Mouse (Mus musculus) intestine, embryonic 15.5 days (tissue): ENCODE measurements around the gene Atp2a3. TPM values are rescaled to one million over a fixed set of nuclear protein-coding genes. Genes with fewer than 3 reads are reported as not detected.
A peak's percentile ranks its signal among the peaks of the same experiment; 100 is the strongest.

Experiments
- ATAC-seq: fragments of 200-750 bp; cut with Nextera tagmentation; 2 replicates; pipeline ENCODE4 v1.8.0; 2017; ENCODE audit warnings: moderate TSS enrichment, moderate library complexity
- H3K27ac ChIP-seq: fragments of 300-500 bp; sonication (generic); 2 replicates; pipeline ENCODE4 v1.5.1; 2015; ENCODE audit warnings: mild to moderate bottlenecking, inconsistent platforms
- H3K27me3 ChIP-seq: fragments of 300-500 bp; sonication (generic); replicated peaks from 2 replicates; pipeline ENCODE4 v1.6.1; 2015; ENCODE audit warnings: inconsistent platforms
- H3K36me3 ChIP-seq: fragments of 300-500 bp; sonication (generic); 2 replicates; pipeline ENCODE4 v1.6.1; 2015; ENCODE audit warnings: inconsistent platforms
- H3K4me1 ChIP-seq: fragments of 300-500 bp; sonication (generic); replicated peaks from 2 replicates; pipeline ENCODE4 v1.6.1; 2015; ENCODE audit warnings: inconsistent platforms
- H3K4me2 ChIP-seq: fragments of 300-500 bp; sonication (generic); replicated peaks from 2 replicates; pipeline ENCODE4 v1.6.1; 2015; ENCODE audit warnings: mild to moderate bottlenecking, inconsistent platforms
- H3K4me3 ChIP-seq: fragments of 300-500 bp; sonication (generic); replicated peaks from 2 replicates; pipeline ENCODE4 v1.5.1; 2015; ENCODE audit warnings: inconsistent platforms
- H3K9ac ChIP-seq: fragments of 300-500 bp; sonication (generic); 2 replicates; pipeline ENCODE4 v1.6.1; 2015; ENCODE audit warnings: inconsistent platforms
- H3K9me3 ChIP-seq: fragments of 300-500 bp; sonication (generic); 2 replicates; pipeline ENCODE4 v1.6.1; 2016; ENCODE audit warnings: inconsistent platforms
- WGBS: fragments of 180-500 bp; shearing (Covaris S2); methylation state at CpG from one replicate; pipeline ENCODE4 v1.1.7; 2015; 5-methylcytosine and 5-hydroxymethylcytosine counted together
- polyA plus RNA-seq: library from polyadenylated mRNA; unstranded; fragments of >200 nt; fragmentation: Nextera tagmentation; extraction: Ambion mirVana; gene quantifications from 2 replicates; pipeline ENCODE4 v1.2.1, GENCODE M21; 2015

Gene Atp2a3
- polyA plus RNA-seq, 1 experiment from 2014 or later = 23.5 TPM

- Histone ChIP-seq H3K4me2 (peak overlapping the region; percentile 21; the same call in 1 of the 2 replicates), H3K9me3 (no peaks in the 10 kb centered on the region), H3K27me3 (no peaks in the 10 kb centered on the region), H3K27ac (peak overlapping the region; percentile 45), H3K9ac (no peak overlapping the region), H3K36me3 (no peaks in the 10 kb centered on the region), H3K4me1 (peaks cover 39% of the 10 kb centered on the region), H3K4me3 (no peak overlapping the region)
- 33% methylated on average over 6 of the region's 6 CpGs for WGBS
- 0 out of 2 replicates have a peak, but pooled peaks have one; percentile 5 for ATAC-seq
Measured at GRCm38 (mm10) chr11:72946560-72947119, 14.3 kb upstream of the Atp2a3 start.

GRCm38 (mm10) chr11:72947840-72948239 lies 13.1 kb upstream of the Atp2a3 start:
- no peak for ATAC-seq
- Histone ChIP-seq H3K27ac (no peak overlapping the region), H3K9ac (no peak overlapping the region), H3K9me3 (no peaks in the 10 kb centered on the region), H3K36me3 (no peaks in the 10 kb centered on the region), H3K4me3 (no peak overlapping the region), H3K4me2 (no peak overlapping the region), H3K27me3 (no peaks in the 10 kb centered on the region), H3K4me1 (peaks cover 51% of the 10 kb centered on the region)
- WGBS = 69% methylated on average over 11 of the region's 11 CpGs

- 68% methylated on average over 7 of the region's 7 CpGs for WGBS
- no peaks in the 10 kb centered on the region for H3K27me3 ChIP-seq
Measured at GRCm38 (mm10) chr11:72948254-72948653, 12.7 kb upstream of the Atp2a3 start.

GRCm38 (mm10) chr11:72951137-72952000 lies 9.6 kb upstream of the Atp2a3 start:
- Histone ChIP-seq H3K9ac (no peak overlapping the region), H3K4me2 (no peak overlapping the region), H3K4me3 (no peak overlapping the region), H3K27me3 (no peaks in the 10 kb centered on the region), H3K36me3 (no peaks in the 10 kb centered on the region), H3K27ac (peak overlapping the region; percentile 38; the same call in 1 of the 2 replicates), H3K9me3 (no peaks in the 10 kb centered on the region), H3K4me1 (peaks cover 42% of the 10 kb centered on the region)
- peak; percentile 50; the same call in 1 of the 2 replicates for ATAC-seq
- WGBS = 39% methylated on average over 22 of the region's 22 CpGs

More at GRCm38 (mm10) chr11:72948254-72948653, 12.7 kb upstream of the Atp2a3 start:
- Histone ChIP-seq H3K4me2 (no peak overlapping the region), H3K36me3 (no peaks in the 10 kb centered on the region), H3K9me3 (no peaks in the 10 kb centered on the region), H3K9ac (no peak overlapping the region), H3K27ac (no peak overlapping the region), H3K4me3 (no peak overlapping the region), H3K4me1 (peaks cover 55% of the 10 kb centered on the region)
- no peak for ATAC-seq

- Histone ChIP-seq H3K36me3 (no peaks in the 10 kb centered on the region), H3K4me1 (peaks cover 37% of the 10 kb centered on the region), H3K27me3 (no peaks in the 10 kb centered on the region), H3K9ac (no peak overlapping the region), H3K9me3 (no peaks in the 10 kb centered on the region), H3K4me2 (no peak overlapping the region), H3K27ac (peak overlapping the region; percentile 15; the same call in 1 of the 2 replicates), H3K4me3 (no peak overlapping the region)
- WGBS = 49% methylated on average over 3 of the region's 3 CpGs
- ATAC-seq = peak; percentile 18
Measured at GRCm38 (mm10) chr11:72952226-72952625, 8.7 kb upstream of the Atp2a3 start.

- ATAC-seq = peak; percentile 62
- H3K9ac ChIP-seq = no peak overlapping the region
- H3K4me2 ChIP-seq = no peak overlapping the region
- H3K4me1 ChIP-seq = peaks cover 34% of the 10 kb centered on the region
- H3K27me3 ChIP-seq = no peaks in the 10 kb centered on the region
- H3K36me3 ChIP-seq = no peaks in the 10 kb centered on the region
- WGBS = 85% methylated on average over 6 of the region's 6 CpGs
- H3K27ac ChIP-seq = peak overlapping the region; percentile 15; the same call in 1 of the 2 replicates
- H3K9me3 ChIP-seq = no peaks in the 10 kb centered on the region
- no peak overlapping the region for H3K4me3 ChIP-seq
Measured at GRCm38 (mm10) chr11:72952697-72953096, 8.3 kb upstream of the Atp2a3 start.

GRCm38 (mm10) chr11:72953116-72953439 lies 7.9 kb upstream of the Atp2a3 start:
- peaks cover 30% of the 10 kb centered on the region for H3K4me1 ChIP-seq
- H3K9ac ChIP-seq = no peak overlapping the region
- no peaks in the 10 kb centered on the region for H3K9me3 ChIP-seq
- no peak for ATAC-seq
- WGBS = 71% methylated on average over 1 of the region's 1 CpGs
- no peak overlapping the region for H3K4me2 ChIP-seq
- H3K36me3 ChIP-seq = no peaks in the 10 kb centered on the region
- no peaks in the 10 kb centered on the region for H3K27me3 ChIP-seq
- H3K27ac ChIP-seq = no peak overlapping the region
- H3K4me3 ChIP-seq = no peak overlapping the region

GRCm38 (mm10) chr11:72953440-72954151 lies 7.4 kb upstream of the Atp2a3 start:
- Histone ChIP-seq H3K4me3 (no peak overlapping the region), H3K4me2 (no peak overlapping the region), H3K27me3 (no peaks in the 10 kb centered on the region), H3K27ac (no peak overlapping the region), H3K4me1 (peaks cover 29% of the 10 kb centered on the region), H3K9me3 (no peaks in the 10 kb centered on the region), H3K36me3 (no peaks in the 10 kb centered on the region), H3K9ac (no peak overlapping the region)
- WGBS = 84% methylated on average over 4 of the region's 4 CpGs
- no peak for ATAC-seq

- Histone ChIP-seq H3K27me3 (no peaks in the 10 kb centered on the region), H3K9ac (no peak overlapping the region), H3K36me3 (no peaks in the 10 kb centered on the region), H3K9me3 (no peaks in the 10 kb centered on the region), H3K4me3 (no peak overlapping the region), H3K27ac (no peak overlapping the region), H3K4me1 (peaks cover 32% of the 10 kb centered on the region), H3K4me2 (no peak overlapping the region)
- WGBS = 89% methylated on average over 4 of the region's 4 CpGs
- ATAC-seq = no peak
Measured at GRCm38 (mm10) chr11:72954216-72954615, 6.8 kb upstream of the Atp2a3 start.

- Histone ChIP-seq H3K36me3 (no peaks in the 10 kb centered on the region), H3K4me3 (no peak overlapping the region), H3K27ac (no peak overlapping the region), H3K9ac (no peak overlapping the region), H3K9me3 (no peaks in the 10 kb centered on the region), H3K4me2 (no peak overlapping the region), H3K27me3 (0 out of 2 replicates have a peak, but pooled peaks cover 3% of the 10 kb centered on the region), H3K4me1 (peaks cover 36% of the 10 kb centered on the region)
- no peak for ATAC-seq
- WGBS = 51% methylated on average over 5 of the region's 5 CpGs
Measured at GRCm38 (mm10) chr11:72955339-72955974, 5.5 kb upstream of the Atp2a3 start.

GRCm38 (mm10) chr11:72957318-72957717 lies 3.7 kb upstream of the Atp2a3 start:
- no peaks in the 10 kb centered on the region for H3K9me3 ChIP-seq
- no peak overlapping the region for H3K9ac ChIP-seq
- no peak for ATAC-seq
- 46% methylated on average over 2 of the region's 2 CpGs for WGBS
- no peaks in the 10 kb centered on the region for H3K36me3 ChIP-seq
- no peak overlapping the region for H3K27ac ChIP-seq
- H3K27me3 ChIP-seq = peaks cover 11% of the 10 kb centered on the region
- H3K4me1 ChIP-seq = peaks cover 36% of the 10 kb centered on the region
- no peak overlapping the region for H3K4me3 ChIP-seq
- H3K4me2 ChIP-seq = no peak overlapping the region
